Mouse (Mus musculus) megakaryocyte, embryonic 14.5 days (primary cell): Measurements from ENCODE around the gene C2cd6. TPM values are rescaled to one million over a fixed set of nuclear protein-coding genes. Genes with fewer than 3 reads are reported as not detected.

Source experiments
- H3K27me3 ChIP-seq: replicated peaks from 2 replicates; pipeline ENCODE3; 2012; ENCODE audit warnings: inconsistent platforms
- H3K36me3 ChIP-seq: replicated peaks from 2 replicates; pipeline ENCODE3; 2012; ENCODE audit warnings: low read length, inconsistent platforms, mixed read lengths
- H3K4me1 ChIP-seq: 2 replicates; pipeline ENCODE4 v1.6.1; 2012; ENCODE audit warnings: inconsistent platforms
- H3K4me3 ChIP-seq: replicated peaks from 2 replicates; pipeline ENCODE3; 2012; ENCODE audit warnings: moderate library complexity, mild to moderate bottlenecking, inconsistent platforms
- H3K9me3 ChIP-seq: 2 replicates; pipeline ENCODE4 v1.6.1; 2012; ENCODE audit warnings: inconsistent platforms
- FLI1 ChIP-seq: IDR thresholded peaks from 2 replicates; pipeline ENCODE4 v1.6.1; 2012; ENCODE audit warnings: low read length, inconsistent platforms, mixed read lengths
- GATA1 ChIP-seq: IDR thresholded peaks from 3 replicates; pipeline ENCODE4 v1.6.1; 2012; ENCODE audit warnings: mixed read lengths, low read length, inconsistent platforms, borderline replicate concordance
- polyA plus RNA-seq: library from polyadenylated mRNA; stranded (reverse); fragments of >175 nt; gene quantifications from 2 replicates; pipeline ENCODE4 v1.2.3, GENCODE M21; 2012; ENCODE audit warnings: low replicate concordance; ENCODE audit not compliant: insufficient read depth

C2cd6 gene
- polyA plus RNA-seq, 1 experiment: not detected

DNA sequence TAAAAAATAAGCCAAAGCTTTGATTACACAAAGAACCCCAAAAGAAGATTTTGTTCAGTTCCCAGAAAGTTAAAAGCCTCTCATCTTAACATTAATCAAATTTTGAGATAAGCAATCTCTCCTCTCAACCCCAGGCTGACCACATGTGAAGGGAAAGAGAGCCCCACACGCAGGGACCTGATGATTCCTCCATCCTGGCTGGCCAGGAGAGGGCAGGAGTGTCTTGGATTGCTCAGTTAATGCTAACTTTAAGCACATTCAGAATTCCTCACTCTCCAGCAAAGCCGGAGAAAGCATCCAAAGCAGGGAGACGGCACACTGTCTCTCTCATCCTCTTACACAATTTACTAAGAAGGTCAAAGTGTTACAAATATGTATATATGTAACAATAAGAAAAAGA, 26.7 kb downstream of the C2cd6 start:
- H3K4me1 ChIP-seq: no peaks in the 10 kb centered on the region
- H3K27me3 ChIP-seq: peaks cover 6% of the 10 kb centered on the region
- no peaks in the 10 kb centered on the region for H3K36me3 ChIP-seq
- no peaks in the 10 kb centered on the region for H3K9me3 ChIP-seq
- no peak for TF ChIP-seq FLI1
- no peak for TF ChIP-seq GATA1
- H3K4me3 ChIP-seq: no peak overlapping the region

DNA sequence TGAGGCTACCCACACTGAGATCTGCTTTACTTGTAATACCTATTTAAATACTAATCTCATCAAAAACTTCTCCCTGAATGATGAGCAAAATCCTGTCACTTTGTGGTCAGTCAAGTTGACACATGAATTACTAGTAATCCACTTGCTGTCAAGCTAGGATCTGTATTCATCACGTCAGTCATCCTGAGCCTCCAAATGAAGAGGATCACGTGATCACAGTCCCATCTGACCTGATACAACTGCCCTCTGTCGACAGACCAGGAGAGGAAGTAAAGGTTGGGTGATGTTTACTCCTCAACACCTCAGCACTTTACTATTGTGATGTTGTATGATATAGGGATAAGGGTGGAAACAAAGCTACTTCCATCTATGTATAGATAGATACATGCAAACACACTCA, 31.0 kb downstream of the C2cd6 start:
- Histone ChIP-seq H3K27me3 (peaks cover 2% of the 10 kb centered on the region), H3K9me3 (no peaks in the 10 kb centered on the region), H3K36me3 (no peaks in the 10 kb centered on the region), H3K4me1 (no peaks in the 10 kb centered on the region), H3K4me3 (no peak overlapping the region)
- TF ChIP-seq FLI1: no peak
- no peak for TF ChIP-seq GATA1

DNA sequence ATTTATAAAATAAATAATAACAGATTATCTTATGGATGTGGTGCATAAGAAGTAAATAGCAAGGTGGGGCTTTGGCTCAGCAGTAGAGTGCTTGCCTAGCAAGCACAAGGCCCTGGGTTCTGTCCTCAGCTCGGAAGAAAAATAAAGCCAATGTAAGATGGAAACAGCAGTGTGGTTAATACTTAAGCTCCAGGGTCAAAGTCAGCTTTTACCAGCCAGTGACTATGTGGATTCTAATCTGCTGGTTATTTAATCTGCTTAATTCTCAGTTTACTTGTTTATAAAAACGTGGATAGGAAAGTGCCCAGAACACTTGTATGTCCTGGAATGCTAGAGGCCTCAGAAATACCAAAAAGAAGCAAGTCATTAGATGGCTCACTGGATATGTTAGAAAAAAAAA, 37.7 kb downstream of the C2cd6 start:
- H3K36me3 ChIP-seq: no peaks in the 10 kb centered on the region
- H3K27me3 ChIP-seq: peaks cover 2% of the 10 kb centered on the region
- TF ChIP-seq GATA1 (no peak), FLI1 (no peak)
- H3K4me3 ChIP-seq: no peak overlapping the region
- no peaks in the 10 kb centered on the region for H3K4me1 ChIP-seq
- H3K9me3 ChIP-seq: no peaks in the 10 kb centered on the region

DNA sequence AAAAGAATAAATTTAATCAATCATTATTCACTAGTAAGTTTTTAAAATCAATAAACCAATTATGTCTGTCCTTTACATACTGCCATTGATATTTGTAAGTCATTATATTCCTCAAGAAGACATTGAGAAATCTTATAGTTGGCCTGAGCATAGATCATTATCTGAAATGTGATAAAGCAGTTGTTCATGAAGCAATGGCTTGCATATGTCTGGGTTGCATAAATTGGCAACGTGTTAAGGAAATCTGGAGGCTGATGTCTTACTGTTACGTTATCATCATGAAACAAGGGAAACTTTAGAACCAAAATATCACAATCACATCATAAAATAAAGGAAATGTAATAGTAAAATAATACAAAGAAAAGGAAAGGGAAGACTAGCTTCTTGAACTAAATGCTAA, 43.4 kb downstream of the C2cd6 start:
- Histone ChIP-seq H3K9me3 (no peaks in the 10 kb centered on the region), H3K4me3 (no peak overlapping the region), H3K36me3 (no peaks in the 10 kb centered on the region), H3K27me3 (no peaks in the 10 kb centered on the region), H3K4me1 (no peaks in the 10 kb centered on the region)
- no peak for TF ChIP-seq GATA1
- no peak for TF ChIP-seq FLI1

DNA sequence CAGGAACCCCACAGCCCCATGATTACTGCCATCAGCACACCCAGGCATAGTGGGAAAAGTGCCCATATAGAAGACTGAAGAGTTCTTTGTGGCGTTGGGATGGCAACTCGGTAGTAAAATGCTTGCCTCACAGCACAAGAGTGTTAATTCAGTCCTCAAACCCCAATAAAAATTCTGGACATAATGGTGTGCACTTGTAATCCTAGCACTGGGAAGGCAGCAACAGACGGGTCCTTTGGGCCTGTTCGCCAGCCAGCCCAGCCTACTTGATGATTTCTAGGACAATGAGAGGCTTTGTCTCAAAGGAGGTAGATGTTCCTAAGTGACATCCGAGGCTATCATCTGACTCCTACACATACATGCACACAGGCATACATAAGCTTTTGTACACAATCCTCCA, 57.0 kb downstream of the C2cd6 start:
- TF ChIP-seq FLI1 (no peak), GATA1 (no peak)
- no peaks in the 10 kb centered on the region for H3K27me3 ChIP-seq
- H3K9me3 ChIP-seq: peaks cover 16% of the 10 kb centered on the region
- no peaks in the 10 kb centered on the region for H3K4me1 ChIP-seq
- H3K4me3 ChIP-seq: no peak overlapping the region
- H3K36me3 ChIP-seq: no peaks in the 10 kb centered on the region

DNA sequence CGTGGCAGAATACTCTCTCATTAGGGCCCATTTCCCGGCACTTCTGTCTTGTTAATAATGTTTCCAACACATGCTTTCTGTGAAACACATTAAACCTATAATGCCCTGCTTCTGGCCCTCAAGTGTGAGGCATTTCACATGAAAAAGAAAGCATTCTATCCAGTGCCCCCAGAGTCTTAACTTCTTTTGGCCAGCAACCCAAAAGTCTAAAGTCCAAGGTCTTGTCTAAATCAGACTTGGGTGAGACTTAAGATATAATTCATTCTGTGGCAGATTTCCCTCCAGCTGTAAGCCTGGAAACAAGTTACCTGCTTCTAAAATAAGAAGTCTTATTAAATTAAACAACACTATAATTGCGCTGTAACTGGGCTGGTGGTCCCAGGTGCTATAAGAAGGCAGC, 73.1 kb downstream of the C2cd6 start:
- Histone ChIP-seq H3K4me3 (no peak overlapping the region), H3K36me3 (no peaks in the 10 kb centered on the region), H3K9me3 (0 out of 2 replicates have a peak, but pooled peaks cover 4% of the 10 kb centered on the region), H3K4me1 (no peaks in the 10 kb centered on the region), H3K27me3 (no peaks in the 10 kb centered on the region)
- TF ChIP-seq FLI1 (no peak), GATA1 (no peak)

DNA sequence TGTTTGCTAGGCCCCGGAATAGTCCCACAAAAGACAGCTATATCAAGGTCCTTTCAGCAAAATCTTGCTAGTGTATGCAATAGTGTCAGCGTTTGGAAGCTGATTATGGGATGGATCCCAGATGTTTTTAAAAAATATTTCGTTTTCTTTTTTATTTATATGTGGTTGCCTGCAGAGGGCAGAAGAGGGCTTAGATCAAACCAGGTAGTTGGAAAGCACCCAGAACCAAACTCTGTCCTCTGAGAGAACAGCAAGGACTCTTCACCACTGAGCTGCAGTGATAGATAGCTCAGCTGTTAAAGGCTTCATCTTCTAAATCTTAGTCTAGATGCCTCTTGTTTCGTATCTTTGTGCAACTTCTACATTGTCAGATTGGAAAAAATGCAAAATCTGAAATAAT, 85.5 kb downstream of the C2cd6 start:
- H3K9me3 ChIP-seq: no peaks in the 10 kb centered on the region
- H3K27me3 ChIP-seq: no peaks in the 10 kb centered on the region
- H3K36me3 ChIP-seq: no peaks in the 10 kb centered on the region
- TF ChIP-seq GATA1 (no peak), FLI1 (no peak)
- no peaks in the 10 kb centered on the region for H3K4me1 ChIP-seq
- H3K4me3 ChIP-seq: no peak overlapping the region

Other genes starting within 250 kb of the C2cd6 start
- 24.8 and 64.1 TPM in 2 replicates for gene Trak2, start 121.5 kb downstream of the C2cd6 start, polyA plus RNA-seq
- gene Stradb, start 121.4 kb downstream of the C2cd6 start, polyA plus RNA-seq: 5.1 and 8.0 TPM in 2 replicates
- gene Tmem237, start 25.5 kb upstream of the C2cd6 start, polyA plus RNA-seq: 5.0 TPM in 1 of 2 replicates, not detected in the other
- gene Mpp4, start 68.5 kb upstream of the C2cd6 start, polyA plus RNA-seq: 0.12 TPM in 1 of 2 replicates, not detected in the other
- 0.69 TPM in 1 of 2 replicates, not detected in the other for gene Als2, start 142.3 kb upstream of the C2cd6 start, polyA plus RNA-seq
- not detected in 2 replicates for gene Cdk15, start 162.0 kb upstream of the C2cd6 start, polyA plus RNA-seq